Mouse (Mus musculus) MEL (cell line): ENCODE results near the gene Fam229a. TPM values are rescaled to one million over a fixed set of nuclear protein-coding genes. Genes with fewer than 3 reads are reported as not detected.
"Not testable (repeated sequence)": the region's sequence is repeated elsewhere in the genome, so short reads cannot be mapped to it uniquely, and the experiment has no call there.

ENCODE experiments used
- DNase-seq: peaks from one replicate; pipeline ENCODE4 v3.0.0; 2011; ENCODE audit warnings: low read depth, low spot score
- H3K27ac ChIP-seq: 2 replicates; pipeline ENCODE4 v1.5.1; 2012; ENCODE audit warnings: low read depth, mild to moderate bottlenecking, control low read depth, low read length, moderate library complexity; ENCODE audit not compliant: control insufficient read depth
- H3K27me3 ChIP-seq, 2 experiments: fragments of 150-350 bp in 1 of 2; sonication (generic) in 1 of 2; 2 replicates each; pipeline ENCODE4 v1.6.1; 2012; ENCODE audit warnings: low read length in 2 of 2, mild to moderate bottlenecking in 2 of 2, improper control_type of control experiment in 1 of 2, moderate library complexity in 1 of 2; ENCODE audit not compliant: insufficient read depth in 2 of 2, control insufficient read depth in 1 of 2
- H3K36me3 ChIP-seq, 2 experiments: 2 replicates each; pipeline ENCODE4 v1.6.1; 2012 to 2014; ENCODE audit warnings: low read length in 2 of 2, improper control_type of control experiment in 1 of 2, inconsistent platforms in 1 of 2, mild to moderate bottlenecking in 1 of 2; ENCODE audit not compliant: insufficient read depth in 2 of 2, control insufficient read depth in 1 of 2
- H3K4me1 ChIP-seq, 2 experiments: fragments of 150-350 bp in 1 of 2; sonication (generic) in 1 of 2; 2 replicates each; pipeline ENCODE4 v1.6.1; 2012; ENCODE audit warnings: low read length in 2 of 2, improper control_type of control experiment in 1 of 2, mild to moderate bottlenecking in 1 of 2; ENCODE audit not compliant: insufficient read depth in 2 of 2, control insufficient read depth in 1 of 2
- H3K4me3 ChIP-seq, 2 experiments: fragments of 150-350 bp in 1 of 2; sonication (generic) in 1 of 2; 2 replicates each; pipeline ENCODE4 v1.5.1; 2012; ENCODE audit warnings: low read depth in 2 of 2, low read length in 2 of 2, mild to moderate bottlenecking in 2 of 2, moderate library complexity in 2 of 2, control low read depth in 1 of 2, improper control_type of control experiment in 1 of 2; ENCODE audit not compliant: control insufficient read depth in 1 of 2, insufficient read depth in 1 of 2
- H3K79me2 ChIP-seq: 2 replicates; pipeline ENCODE4 v1.6.1; 2012; ENCODE audit warnings: mild to moderate bottlenecking, low read length, moderate library complexity; ENCODE audit not compliant: control insufficient read depth, poor library complexity, insufficient read depth
- H3K9ac ChIP-seq: 2 replicates; pipeline ENCODE4 v1.6.1; 2012; ENCODE audit warnings: low read depth, mild to moderate bottlenecking, control low read depth, low read length, moderate library complexity; ENCODE audit not compliant: control insufficient read depth, poor library complexity, severe bottlenecking
- H3K9me3 ChIP-seq: fragments of 150-350 bp; sonication (generic); replicated peaks from 2 replicates; pipeline ENCODE4 v1.6.1; 2012; ENCODE audit warnings: mild to moderate bottlenecking, low read length, improper control_type of control experiment, moderate library complexity; ENCODE audit not compliant: insufficient read depth
- E2F4 ChIP-seq: IDR thresholded peaks from 2 replicates; pipeline ENCODE4 v1.6.1; 2011; ENCODE audit warnings: low read depth, low read length, improper control_type of control experiment, borderline replicate concordance
- ELF1 ChIP-seq: IDR thresholded peaks from 2 replicates; pipeline ENCODE4 v1.6.1; 2014; ENCODE audit warnings: low read depth, mild to moderate bottlenecking, inconsistent platforms, low read length, improper control_type of control experiment, moderate library complexity
- EP300 ChIP-seq, 2 experiments: IDR thresholded peaks; 2 replicates each; pipeline ENCODE4 v1.6.1; 2011; ENCODE audit warnings: improper control_type of control experiment in 2 of 2, low read length in 2 of 2, low read depth in 1 of 2, mild to moderate bottlenecking in 1 of 2
- GABPA ChIP-seq: IDR thresholded peaks from 2 replicates; pipeline ENCODE4 v1.6.1; 2012; ENCODE audit warnings: low read depth, mild to moderate bottlenecking, inconsistent platforms, low read length, improper control_type of control experiment, moderate library complexity
- JUND ChIP-seq: IDR thresholded peaks from 2 replicates; pipeline ENCODE4 v1.6.1; 2011; ENCODE audit warnings: low read depth, mild to moderate bottlenecking, improper control_type of control experiment, low read length
- MAX ChIP-seq: IDR thresholded peaks from 2 replicates; pipeline ENCODE4 v1.6.1; 2011; ENCODE audit warnings: low read length, improper control_type of control experiment
- MAZ ChIP-seq: IDR thresholded peaks from 2 replicates; pipeline ENCODE4 v1.6.1; 2012; ENCODE audit warnings: low read depth, mild to moderate bottlenecking, inconsistent platforms, low read length, improper control_type of control experiment
- MYB ChIP-seq: IDR thresholded peaks from 2 replicates; pipeline ENCODE4 v1.6.1; 2011; ENCODE audit warnings: mild to moderate bottlenecking, low read depth, low read length, improper control_type of control experiment
- NELFE ChIP-seq: IDR thresholded peaks from 2 replicates; pipeline ENCODE4 v1.6.1; 2011; ENCODE audit warnings: low read depth, low read length, improper control_type of control experiment
- NRF1 ChIP-seq: IDR thresholded peaks from 2 replicates; pipeline ENCODE4 v1.6.1; 2014; ENCODE audit warnings: low read depth, mild to moderate bottlenecking, inconsistent platforms, low read length, improper control_type of control experiment, moderate library complexity; ENCODE audit not compliant: poor library complexity, insufficient read depth, severe bottlenecking
- POLR2A ChIP-seq, 2 experiments: IDR thresholded peaks; 2 replicates each; pipeline ENCODE4 v1.6.1; 2011 to 2012; ENCODE audit warnings: low read length in 2 of 2, mild to moderate bottlenecking in 2 of 2, control low read depth in 1 of 2, improper control_type of control experiment in 1 of 2, low read depth in 1 of 2, moderate library complexity in 1 of 2; ENCODE audit not compliant: control insufficient read depth in 1 of 2, insufficient read depth in 1 of 2, poor library complexity in 1 of 2
- POLR2AphosphoS2 ChIP-seq: IDR thresholded peaks from 2 replicates; pipeline ENCODE4 v1.6.1; 2011; ENCODE audit warnings: low read length, improper control_type of control experiment
- POLR2AphosphoS5 ChIP-seq: IDR thresholded peaks from 2 replicates; pipeline ENCODE4 v1.6.1; 2012; ENCODE audit warnings: low read depth, borderline replicate concordance, mild to moderate bottlenecking, inconsistent platforms, low read length, moderate library complexity, mixed read lengths
- SMC3 ChIP-seq: IDR thresholded peaks from 2 replicates; pipeline ENCODE4 v1.6.1; 2011; ENCODE audit warnings: low read depth, low read length, improper control_type of control experiment
- TBP ChIP-seq: IDR thresholded peaks from 2 replicates; pipeline ENCODE4 v1.8.0; 2011; ENCODE audit warnings: low read depth, low read length, improper control_type of control experiment
- USF2 ChIP-seq, 2 experiments: IDR thresholded peaks; 2 replicates each; pipeline ENCODE4 v1.6.1; 2011 to 2012; ENCODE audit warnings: improper control_type of control experiment in 2 of 2, low read length in 2 of 2, borderline replicate concordance in 1 of 2, inconsistent platforms in 1 of 2, low read depth in 1 of 2, mild to moderate bottlenecking in 1 of 2; ENCODE audit not compliant: insufficient read depth in 1 of 2
- ZC3H11A ChIP-seq: IDR thresholded peaks from 2 replicates; pipeline ENCODE4 v1.6.1; 2012; ENCODE audit warnings: low read depth, mild to moderate bottlenecking, inconsistent platforms, low read length, improper control_type of control experiment
- ZMIZ1 ChIP-seq: IDR thresholded peaks from 2 replicates; pipeline ENCODE4 v1.6.1; 2012; ENCODE audit warnings: low read depth, mild to moderate bottlenecking, inconsistent platforms, low read length, improper control_type of control experiment, moderate library complexity
- polyA plus RNA-seq, 2 experiments: library from polyadenylated mRNA; stranded (reverse) in 1 of 2; unstranded in 1 of 2; fragments of >175 nt in 1 of 2; fragments of >200 nt in 1 of 2; gene quantifications; 2 replicates each; pipeline versions ENCODE4 v1.2.1 to v1.2.4; 2012; ENCODE audit warnings: low replicate concordance in 2 of 2, low read depth in 1 of 2; ENCODE audit not compliant: insufficient read length in 2 of 2, insufficient read depth in 1 of 2, missing spikeins in 1 of 2
- total RNA-seq: library from RNA; depleted of rRNA; stranded (reverse); fragments of 300-350 nt; gene quantifications from 2 replicates; pipeline ENCODE4 v1.2.3, GENCODE M21; 2012

Gene Fam229a
- total and polyA plus RNA-seq, 3 experiments = not detected

GRCm38 (mm10) chr4:129457311-129457710, 33.7 kb upstream of the Fam229a start:
- not testable (repeated sequence) for H3K27me3 ChIP-seq, H3K79me2 ChIP-seq, H3K27ac ChIP-seq, H3K36me3 ChIP-seq, H3K9me3 ChIP-seq, H3K4me3 ChIP-seq, H3K9ac ChIP-seq, DNase-seq, H3K4me1 ChIP-seq

GRCm38 (mm10) chr4:129459726-129460125, 31.3 kb upstream of the Fam229a start:
- no peaks in the 10 kb centered on the region for H3K27me3 ChIP-seq
- H3K79me2 ChIP-seq = no peaks in the 10 kb centered on the region; the same call in 1 of the 2 replicates
- TF ChIP-seq ZC3H11A (no peak), SMC3 (no peak), POLR2AphosphoS2 (no peak), POLR2AphosphoS5 (no peak), ZMIZ1 (no peak), POLR2A (IDR thresholded peaks at IDR 0.05; ENCODE audit: control insufficient read depth in 1 of 2, insufficient read depth in 1 of 2, low read depth in 1 of 2, low read length in 2 of 2, poor library complexity in 1 of 2) (no peak), USF2 (IDR thresholded peaks at IDR 0.05; ENCODE audit: borderline replicate concordance in 1 of 2, insufficient read depth in 1 of 2, low read depth in 1 of 2, low read length in 2 of 2) (no peak), ELF1 (no peak), NRF1 (no peak), EP300 (IDR thresholded peaks at IDR 0.05; ENCODE audit: low read depth in 1 of 2, low read length in 2 of 2) (no peak), MYB (no peak)
- no peaks in the 10 kb centered on the region for H3K9me3 ChIP-seq
- H3K9ac ChIP-seq = no peak overlapping the region
- H3K4me1 ChIP-seq = peaks cover 14 to 26% of the 10 kb centered on the region in 2 experiments
- no peak for DNase-seq
- no peak overlapping the region for H3K27ac ChIP-seq
- H3K4me3 ChIP-seq = no peak overlapping the region
- peaks cover 0 to 12% of the 10 kb centered on the region in 2 experiments; a peak in 2 of 4 replicates for H3K36me3 ChIP-seq

GRCm38 (mm10) chr4:129460827-129461182, 30.2 kb upstream of the Fam229a start:
- Histone ChIP-seq H3K4me3 (peak overlapping the region; percentile 59 to 62), H3K27me3 (no peaks in the 10 kb centered on the region), H3K27ac (peak overlapping the region; percentile 82), H3K36me3 (peaks cover 0 to 12% of the 10 kb centered on the region in 2 experiments; a peak in 2 of 4 replicates), H3K9ac (peak overlapping the region; percentile 70), H3K4me1 (peaks cover 14 to 26% of the 10 kb centered on the region in 2 experiments), H3K79me2 (no peaks in the 10 kb centered on the region; the same call in 1 of the 2 replicates), H3K9me3 (no peaks in the 10 kb centered on the region)
- no peak for DNase-seq
- 0 out of 2 replicates have a peak, but pooled peaks have one; percentile 55 for TF ChIP-seq MAX
- TF ChIP-seq GABPA = no peak
- no peak for TF ChIP-seq E2F4
- peak; percentile 20; the same call in 1 of the 2 replicates for TF ChIP-seq MAZ
- peak in 1 of 2 experiments; percentile 14; a peak in 1 of 4 replicates for TF ChIP-seq EP300 (IDR thresholded peaks at IDR 0.05; ENCODE audit: low read depth in 1 of 2, low read length in 2 of 2)
- TF ChIP-seq POLR2A (IDR thresholded peaks at IDR 0.05; ENCODE audit: control insufficient read depth in 1 of 2, insufficient read depth in 1 of 2, low read depth in 1 of 2, low read length in 2 of 2, poor library complexity in 1 of 2) = no peak
- TF ChIP-seq TBP = peak; percentile 56
- no peak for TF ChIP-seq JUND
- no peak for TF ChIP-seq NELFE
- no peak for TF ChIP-seq ZC3H11A
- TF ChIP-seq SMC3 = 0 out of 2 replicates have a peak, but pooled peaks have one; percentile 13
